Mouse (Mus musculus): Measurements from ENCODE around the gene Sgsh. TPM values are rescaled to one million over a fixed set of nuclear protein-coding genes. Genes with fewer than 3 reads are reported as not detected.

The Sgsh gene
- total and polyA plus RNA-seq, 3 experiments = 13.2 to 26.5 (median 14.5) TPM

GRCm38 (mm10) chr11:119359089-119359488 lies 3.8 kb upstream of the Sgsh start:
- no peak overlapping the region for H3K4me3 ChIP-seq (ENCODE audit: low read depth, low read length)
- H3K27me3 ChIP-seq (ENCODE audit: insufficient read depth, low read length) = peaks cover 10% of the 10 kb centered on the region
- H3K36me3 ChIP-seq (replicated peaks) = peaks cover 36% of the 10 kb centered on the region
- DNase-seq (ENCODE audit: low spot score) (no peak), ATAC-seq (ENCODE audit: extremely low read depth, insufficient number of reproducible peaks, low FRiP score, poor library complexity, severe bottlenecking) (no peak)
- H3K9me3 ChIP-seq (replicated peaks) = no peaks in the 10 kb centered on the region
- TF ChIP-seq CTCF (IDR thresholded peaks at IDR 0.05; ENCODE audit: low read depth, low read length) = no peak
- no peak for TF ChIP-seq POLR2AphosphoS5 (IDR thresholded peaks at IDR 0.05; ENCODE audit: insufficient replicate concordance, low read depth, low read length)
- no peak for TF ChIP-seq TAL1 (conservative IDR thresholded peaks at IDR 0.05; ENCODE audit: low read depth, low read length)
- TF ChIP-seq GATA2 (IDR thresholded peaks at IDR 0.05; ENCODE audit: borderline replicate concordance, low read depth, low read length) = no peak
- no peak for TF ChIP-seq GATA1 (IDR thresholded peaks at IDR 0.05; ENCODE audit: borderline replicate concordance, low read length)
- peaks cover 33% of the 10 kb centered on the region for H3K4me1 ChIP-seq (ENCODE audit: insufficient read depth, low read depth, low read length)

GRCm38 (mm10) chr11:119354798-119355442 lies 416 bp downstream of the Sgsh start:
- peak; percentile 91 for DNase-seq (ENCODE audit: low spot score)
- peaks cover 53% of the 10 kb centered on the region for H3K36me3 ChIP-seq (replicated peaks)
- peaks cover 49% of the 10 kb centered on the region for H3K4me1 ChIP-seq (ENCODE audit: insufficient read depth, low read depth, low read length)
- TF ChIP-seq TAL1 (conservative IDR thresholded peaks at IDR 0.05; ENCODE audit: low read depth, low read length) = peak; percentile 17; the same call in 1 of the 2 replicates
- no peak for TF ChIP-seq GATA1 (IDR thresholded peaks at IDR 0.05; ENCODE audit: borderline replicate concordance, low read length)
- no peak for TF ChIP-seq CTCF (IDR thresholded peaks at IDR 0.05; ENCODE audit: low read depth, low read length)
- TF ChIP-seq GATA2 (IDR thresholded peaks at IDR 0.05; ENCODE audit: borderline replicate concordance, low read depth, low read length) = no peak
- no peak for TF ChIP-seq POLR2AphosphoS5 (IDR thresholded peaks at IDR 0.05; ENCODE audit: insufficient replicate concordance, low read depth, low read length)
- peak overlapping the region; percentile 96 for H3K4me3 ChIP-seq (ENCODE audit: low read depth, low read length)
- peak; percentile 75 for ATAC-seq (ENCODE audit: extremely low read depth, insufficient number of reproducible peaks, low FRiP score, poor library complexity, severe bottlenecking)
- H3K9me3 ChIP-seq (replicated peaks) = no peaks in the 10 kb centered on the region
- peaks cover 17% of the 10 kb centered on the region for H3K27me3 ChIP-seq (ENCODE audit: insufficient read depth, low read length)

GRCm38 (mm10) chr11:119353946-119354345 lies 1.4 kb downstream of the Sgsh start:
- DNase-seq (ENCODE audit: low spot score) = no peak
- TF ChIP-seq GATA2 (IDR thresholded peaks at IDR 0.05; ENCODE audit: borderline replicate concordance, low read depth, low read length) = no peak
- TF ChIP-seq POLR2AphosphoS5 (IDR thresholded peaks at IDR 0.05; ENCODE audit: insufficient replicate concordance, low read depth, low read length) = no peak
- H3K4me1 ChIP-seq (ENCODE audit: insufficient read depth, low read depth, low read length) = peaks cover 49% of the 10 kb centered on the region
- H3K4me3 ChIP-seq (ENCODE audit: low read depth, low read length) = peak overlapping the region; percentile 44
- no peaks in the 10 kb centered on the region for H3K9me3 ChIP-seq (replicated peaks)
- H3K27me3 ChIP-seq (ENCODE audit: insufficient read depth, low read length) = peaks cover 17% of the 10 kb centered on the region
- peaks cover 58% of the 10 kb centered on the region for H3K36me3 ChIP-seq (replicated peaks)
- no peak for ATAC-seq (ENCODE audit: extremely low read depth, insufficient number of reproducible peaks, low FRiP score, poor library complexity, severe bottlenecking)

- TF ChIP-seq GATA1 (IDR thresholded peaks at IDR 0.05; ENCODE audit: borderline replicate concordance, low read length) = no peak
- TF ChIP-seq CTCF (IDR thresholded peaks at IDR 0.05; ENCODE audit: low read depth, low read length) = no peak
- no peak for TF ChIP-seq GATA2 (IDR thresholded peaks at IDR 0.05; ENCODE audit: borderline replicate concordance, low read depth, low read length)
- ATAC-seq (ENCODE audit: extremely low read depth, insufficient number of reproducible peaks, low FRiP score, poor library complexity, severe bottlenecking) (no peak), DNase-seq (ENCODE audit: low spot score) (peak; percentile 24)
- Histone ChIP-seq H3K9me3 (replicated peaks) (no peaks in the 10 kb centered on the region), H3K36me3 (replicated peaks) (peaks cover 65% of the 10 kb centered on the region), H3K4me3 (ENCODE audit: low read depth, low read length) (peak overlapping the region; percentile 16; the same call in 1 of the 2 replicates), H3K27me3 (ENCODE audit: insufficient read depth, low read length) (peaks cover 12% of the 10 kb centered on the region), H3K4me1 (ENCODE audit: insufficient read depth, low read depth, low read length) (peaks cover 59% of the 10 kb centered on the region)
Measured at GRCm38 (mm10) chr11:119352113-119352512, 3.2 kb downstream of the Sgsh start.

GRCm38 (mm10) chr11:119347125-119347524 lies 8.2 kb downstream of the Sgsh start:
- H3K27me3 ChIP-seq (ENCODE audit: insufficient read depth, low read length) = no peaks in the 10 kb centered on the region; the same call in 1 of the 2 replicates
- TF ChIP-seq TAL1 (conservative IDR thresholded peaks at IDR 0.05; ENCODE audit: low read depth, low read length) (0 out of 2 replicates have a peak, but pooled peaks have one; percentile 9), GATA1 (IDR thresholded peaks at IDR 0.05; ENCODE audit: borderline replicate concordance, low read length) (no peak)
- DNase-seq (ENCODE audit: low spot score) (no peak), ATAC-seq (ENCODE audit: extremely low read depth, insufficient number of reproducible peaks, low FRiP score, poor library complexity, severe bottlenecking) (peak; percentile 30)
- H3K9me3 ChIP-seq (replicated peaks) = no peaks in the 10 kb centered on the region
- peaks cover 74% of the 10 kb centered on the region for H3K36me3 ChIP-seq (replicated peaks)
- H3K4me3 ChIP-seq (ENCODE audit: low read depth, low read length) = no peak overlapping the region
- H3K4me1 ChIP-seq (ENCODE audit: insufficient read depth, low read depth, low read length) = peaks cover 29% of the 10 kb centered on the region

GRCm38 (mm10) chr11:119344865-119345264 lies 10.5 kb downstream of the Sgsh start:
- no peaks in the 10 kb centered on the region for H3K9me3 ChIP-seq (replicated peaks)
- no peak overlapping the region for H3K4me3 ChIP-seq (ENCODE audit: low read depth, low read length)
- H3K4me1 ChIP-seq (ENCODE audit: insufficient read depth, low read depth, low read length) = peaks cover 26% of the 10 kb centered on the region
- no peak for TF ChIP-seq GATA1 (IDR thresholded peaks at IDR 0.05; ENCODE audit: borderline replicate concordance, low read length)
- no peak for TF ChIP-seq TAL1 (conservative IDR thresholded peaks at IDR 0.05; ENCODE audit: low read depth, low read length)
- no peak for TF ChIP-seq CTCF (IDR thresholded peaks at IDR 0.05; ENCODE audit: low read depth, low read length)
- no peak for TF ChIP-seq GATA2 (IDR thresholded peaks at IDR 0.05; ENCODE audit: borderline replicate concordance, low read depth, low read length)
- no peak for TF ChIP-seq POLR2AphosphoS5 (IDR thresholded peaks at IDR 0.05; ENCODE audit: insufficient replicate concordance, low read depth, low read length)
- H3K27me3 ChIP-seq (ENCODE audit: insufficient read depth, low read length) = peaks cover 3% of the 10 kb centered on the region; the same call in 1 of the 2 replicates
- H3K36me3 ChIP-seq (replicated peaks) = peaks cover 59% of the 10 kb centered on the region
- ATAC-seq (ENCODE audit: extremely low read depth, insufficient number of reproducible peaks, low FRiP score, poor library complexity, severe bottlenecking) (no peak), DNase-seq (ENCODE audit: low spot score) (no peak)

Data from G1E (cell line).